Mouse (Mus musculus) lung, embryonic 15.5 days (tissue): ENCODE data around the gene Fuk. TPM values are rescaled to one million over a fixed set of nuclear protein-coding genes. Genes with fewer than 3 reads are reported as not detected.
"Not testable (repeated sequence)": the region's sequence is repeated elsewhere in the genome, so short reads cannot be mapped to it uniquely, and the experiment has no call there.

Source experiments
- ATAC-seq: fragments of 200-750 bp; cut with Nextera tagmentation; 2 replicates; pipeline ENCODE4 v1.8.0; 2017; ENCODE audit warnings: moderate number of reproducible peaks, borderline replicate concordance; ENCODE audit not compliant: low FRiP score, low TSS enrichment; ENCODE audit errors: extremely low read depth
- H3K27ac ChIP-seq: fragments of 300-500 bp; sonication (generic); 2 replicates; pipeline ENCODE4 v1.5.1; 2015; ENCODE audit warnings: moderate library complexity, mild to moderate bottlenecking, inconsistent platforms
- H3K27me3 ChIP-seq: fragments of 300-500 bp; sonication (generic); 2 replicates; pipeline ENCODE4 v1.6.1; 2015; ENCODE audit warnings: inconsistent platforms
- H3K36me3 ChIP-seq: fragments of 300-500 bp; sonication (generic); 2 replicates; pipeline ENCODE4 v1.6.1; 2015; ENCODE audit warnings: inconsistent platforms
- H3K4me1 ChIP-seq: fragments of 300-500 bp; sonication (generic); 2 replicates; pipeline ENCODE4 v1.6.1; 2015; ENCODE audit warnings: inconsistent platforms
- H3K4me2 ChIP-seq: fragments of 300-500 bp; sonication (generic); 2 replicates; pipeline ENCODE4 v1.6.1; 2015; ENCODE audit warnings: inconsistent platforms, mild to moderate bottlenecking, moderate library complexity
- H3K4me3 ChIP-seq: fragments of 300-500 bp; sonication (generic); 2 replicates; pipeline ENCODE4 v1.5.1; 2015; ENCODE audit warnings: mild to moderate bottlenecking, inconsistent platforms
- H3K9ac ChIP-seq: fragments of 300-500 bp; sonication (generic); 2 replicates; pipeline ENCODE4 v1.6.1; 2015; ENCODE audit warnings: inconsistent platforms
- H3K9me3 ChIP-seq: fragments of 300-500 bp; sonication (generic); 2 replicates; pipeline ENCODE4 v1.6.1; 2016; ENCODE audit warnings: inconsistent platforms
- WGBS: fragments of 180-500 bp; shearing (Covaris S2); methylation state at CpG from one replicate; pipeline ENCODE4 v1.1.7; 2015; 5-methylcytosine and 5-hydroxymethylcytosine counted together
- polyA plus RNA-seq: library from polyadenylated mRNA; unstranded; fragments of >200 nt; fragmentation: Nextera tagmentation; extraction: Ambion mirVana; gene quantifications from 2 replicates; pipeline ENCODE4 v1.2.1, GENCODE M21; 2015

Fuk gene
- polyA plus RNA-seq, 1 experiment from 2014 or later: 10.8 TPM

- H3K27ac ChIP-seq: no peak overlapping the region
- H3K36me3 ChIP-seq: no peaks in the 10 kb centered on the region
- H3K4me3 ChIP-seq: no peak overlapping the region
- H3K4me1 ChIP-seq: peaks cover 11% of the 10 kb centered on the region
- H3K4me2 ChIP-seq: no peak overlapping the region
- 56% methylated on average over 12 of the region's 12 CpGs for WGBS
- no peak overlapping the region for H3K9ac ChIP-seq
- peak; percentile 70 for ATAC-seq
- no peaks in the 10 kb centered on the region for H3K9me3 ChIP-seq
- no peaks in the 10 kb centered on the region for H3K27me3 ChIP-seq
These were observed 29.1 kb upstream of the Fuk start for GRCm38 (mm10) chr8:110931176-110931939.

GRCm38 (mm10) chr8:110929672-110930071, 27.4 kb upstream of the Fuk start:
- H3K4me1 ChIP-seq: peaks cover 14% of the 10 kb centered on the region
- 91% methylated on average over 8 of the region's 8 CpGs for WGBS

GRCm38 (mm10) chr8:110929066-110929465, 26.8 kb upstream of the Fuk start:
- Histone ChIP-seq H3K4me3 (no peak overlapping the region), H3K4me1 (peaks cover 14% of the 10 kb centered on the region), H3K27ac (no peak overlapping the region), H3K4me2 (no peak overlapping the region), H3K9me3 (no peaks in the 10 kb centered on the region), H3K27me3 (no peaks in the 10 kb centered on the region), H3K9ac (no peak overlapping the region), H3K36me3 (no peaks in the 10 kb centered on the region)
- WGBS: 61% methylated on average over 5 of the region's 5 CpGs
- no peak for ATAC-seq

More at GRCm38 (mm10) chr8:110929672-110930071, 27.4 kb upstream of the Fuk start:
- H3K36me3 ChIP-seq, ATAC-seq, H3K9ac ChIP-seq, H3K9me3 ChIP-seq, H3K4me2 ChIP-seq, H3K4me3 ChIP-seq, H3K27ac ChIP-seq, H3K27me3 ChIP-seq: not testable (repeated sequence)

GRCm38 (mm10) chr8:110928435-110928834, 26.1 kb upstream of the Fuk start:
- H3K36me3 ChIP-seq: no peaks in the 10 kb centered on the region
- H3K4me1 ChIP-seq: peaks cover 14% of the 10 kb centered on the region
- no peak for ATAC-seq
- H3K4me3 ChIP-seq: no peak overlapping the region
- no peaks in the 10 kb centered on the region for H3K9me3 ChIP-seq
- no peak overlapping the region for H3K27ac ChIP-seq
- WGBS: 72% methylated on average over 7 of the region's 7 CpGs
- H3K27me3 ChIP-seq: no peaks in the 10 kb centered on the region
- H3K4me2 ChIP-seq: no peak overlapping the region
- no peak overlapping the region for H3K9ac ChIP-seq

GRCm38 (mm10) chr8:110926690-110927089, 24.4 kb upstream of the Fuk start:
- H3K9ac ChIP-seq: no peak overlapping the region
- no peak for ATAC-seq
- H3K4me3 ChIP-seq: no peak overlapping the region
- no peak overlapping the region for H3K27ac ChIP-seq
- WGBS: 47% methylated on average over 5 of the region's 5 CpGs
- no peaks in the 10 kb centered on the region for H3K36me3 ChIP-seq
- no peaks in the 10 kb centered on the region for H3K9me3 ChIP-seq
- H3K4me2 ChIP-seq: no peak overlapping the region
- H3K4me1 ChIP-seq: peaks cover 15% of the 10 kb centered on the region
- H3K27me3 ChIP-seq: no peaks in the 10 kb centered on the region

GRCm38 (mm10) chr8:110925691-110926140, 23.4 kb upstream of the Fuk start:
- H3K4me3 ChIP-seq: no peak overlapping the region
- 70% methylated on average over 8 of the region's 8 CpGs for WGBS
- no peaks in the 10 kb centered on the region for H3K36me3 ChIP-seq
- no peak for ATAC-seq
- no peaks in the 10 kb centered on the region for H3K27me3 ChIP-seq
- H3K9ac ChIP-seq: no peak overlapping the region
- no peak overlapping the region for H3K4me2 ChIP-seq
- no peaks in the 10 kb centered on the region for H3K9me3 ChIP-seq
- H3K4me1 ChIP-seq: peaks cover 17% of the 10 kb centered on the region
- H3K27ac ChIP-seq: no peak overlapping the region

- 29% methylated on average over 7 of the region's 7 CpGs for WGBS
- H3K4me1 ChIP-seq: peaks cover 25% of the 10 kb centered on the region
- H3K9ac ChIP-seq: no peak overlapping the region
- peak overlapping the region; percentile 69 for H3K27ac ChIP-seq
- peak; percentile 15; the same call in 1 of the 2 replicates for ATAC-seq
- peak overlapping the region; percentile 71 for H3K4me2 ChIP-seq
- H3K27me3 ChIP-seq: no peaks in the 10 kb centered on the region
- no peaks in the 10 kb centered on the region for H3K36me3 ChIP-seq
- H3K9me3 ChIP-seq: no peaks in the 10 kb centered on the region
- peak overlapping the region; percentile 88 for H3K4me3 ChIP-seq
These were observed 19.4 kb upstream of the Fuk start for GRCm38 (mm10) chr8:110921492-110922230.

GRCm38 (mm10) chr8:110920773-110921277, 18.5 kb upstream of the Fuk start:
- Histone ChIP-seq H3K9me3 (no peaks in the 10 kb centered on the region), H3K27me3 (no peaks in the 10 kb centered on the region), H3K4me1 (peaks cover 22% of the 10 kb centered on the region), H3K4me2 (peak overlapping the region; percentile 71), H3K9ac (peak overlapping the region; percentile 92), H3K4me3 (peak overlapping the region; percentile 88), H3K27ac (peak overlapping the region; percentile 69), H3K36me3 (no peaks in the 10 kb centered on the region)
- no peak for ATAC-seq
- WGBS: 15% methylated on average over 3 of the region's 3 CpGs

- no peaks in the 10 kb centered on the region for H3K36me3 ChIP-seq
- H3K27ac ChIP-seq: peak overlapping the region; percentile 69
- peaks cover 22% of the 10 kb centered on the region for H3K4me1 ChIP-seq
- no peaks in the 10 kb centered on the region for H3K27me3 ChIP-seq
- H3K9ac ChIP-seq: peak overlapping the region; percentile 92
- H3K9me3 ChIP-seq: no peaks in the 10 kb centered on the region
- whole genome bisulfite sequencing: 2% methylated on average over 33 of the region's 37 CpGs
- peak; percentile 44; the same call in 1 of the 2 replicates for ATAC-seq
- peak overlapping the region; percentile 71 for H3K4me2 ChIP-seq
- peak overlapping the region; percentile 88 for H3K4me3 ChIP-seq
These were observed 17.9 kb upstream of the Fuk start for GRCm38 (mm10) chr8:110920032-110920772.

- peak; percentile 98 for ATAC-seq
- WGBS: 1% methylated on average over 36 of the region's 36 CpGs
- Histone ChIP-seq H3K27ac (peak within 1 kb of the TSS; percentile 69), H3K9ac (peak within 1 kb of the TSS; percentile 92), H3K27me3 (no peaks in the 10 kb centered on the region), H3K4me1 (peaks cover 22% of the 10 kb centered on the region), H3K9me3 (no peaks in the 10 kb centered on the region), H3K4me3 (peak within 1 kb of the TSS; percentile 88), H3K36me3 (no peaks in the 10 kb centered on the region), H3K4me2 (peak within 1 kb of the TSS; percentile 71)
These were observed 17.2 kb upstream of the Fuk start, which contains the start of gene St3gal2 for GRCm38 (mm10) chr8:110919341-110920031. TSS of gene St3gal2 (plus strand) at chr8:110919922.

- Histone ChIP-seq H3K4me3 (no peak overlapping the region), H3K27ac (no peak overlapping the region), H3K27me3 (no peaks in the 10 kb centered on the region), H3K4me1 (peaks cover 22% of the 10 kb centered on the region), H3K4me2 (no peak overlapping the region), H3K9me3 (no peaks in the 10 kb centered on the region), H3K9ac (no peak overlapping the region), H3K36me3 (no peaks in the 10 kb centered on the region)
- WGBS: 53% methylated on average over 8 of the region's 8 CpGs
- no peak for ATAC-seq
These were observed 16.2 kb upstream of the Fuk start for GRCm38 (mm10) chr8:110918460-110918859.
